Mouse (Mus musculus) heart, postnatal 0 days (tissue): ENCODE data around the gene E330009J07Rik. TPM values are rescaled to one million over a fixed set of nuclear protein-coding genes. Genes with fewer than 3 reads are reported as not detected.
A peak's percentile ranks its signal among the peaks of the same experiment; 100 is the strongest.

Experiments
- ATAC-seq: fragments of 200-750 bp; cut with Nextera tagmentation; 2 replicates; pipeline ENCODE4 v1.8.0; 2017; ENCODE audit warnings: low read depth, moderate number of reproducible peaks, moderate library complexity; ENCODE audit not compliant: insufficient read depth
- DNase-seq: peaks from one replicate; pipeline ENCODE4 v3.0.0-alpha.2; 2016; ENCODE audit warnings: low spot score
- H3K27ac ChIP-seq: fragments of 300-500 bp; sonication (generic); 2 replicates; pipeline ENCODE4 v1.5.1; 2014; ENCODE audit warnings: low read depth, mild to moderate bottlenecking
- H3K27me3 ChIP-seq: fragments of 300-500 bp; sonication (generic); 2 replicates; pipeline ENCODE4 v1.6.1; 2014; ENCODE audit warnings: low read length, mixed read lengths; ENCODE audit not compliant: control insufficient read depth, insufficient read depth
- H3K36me3 ChIP-seq: fragments of 300-500 bp; sonication (generic); replicated peaks from 2 replicates; pipeline ENCODE4 v1.6.1; 2014; ENCODE audit warnings: low read length, mixed read lengths; ENCODE audit not compliant: control insufficient read depth, insufficient read depth
- H3K4me1 ChIP-seq: fragments of 300-500 bp; sonication (generic); 2 replicates; pipeline ENCODE4 v1.6.1; 2014; ENCODE audit warnings: antibody characterized with exemption; ENCODE audit not compliant: control insufficient read depth, insufficient read depth
- H3K4me2 ChIP-seq: fragments of 300-500 bp; sonication (generic); 2 replicates; pipeline ENCODE4 v1.6.1; 2014; ENCODE audit warnings: low read depth, mild to moderate bottlenecking, low read length, moderate library complexity
- H3K4me3 ChIP-seq: fragments of 300-500 bp; sonication (generic); 2 replicates; pipeline ENCODE4 v1.5.1; 2014; ENCODE audit warnings: low read depth, low read length
- H3K9ac ChIP-seq: fragments of 300-500 bp; sonication (generic); replicated peaks from 2 replicates; pipeline ENCODE4 v1.6.1; 2014; ENCODE audit warnings: low read depth, low read length, mixed read lengths
- H3K9me3 ChIP-seq: fragments of 300-500 bp; sonication (generic); replicated peaks from 2 replicates; pipeline ENCODE4 v1.6.1; 2016; ENCODE audit warnings: low read length; ENCODE audit not compliant: control insufficient read depth
- CTCF ChIP-seq: IDR thresholded peaks from 2 replicates; pipeline ENCODE4 v1.5.1; 2016; ENCODE audit warnings: antibody characterized with exemption, control low read depth, low read depth
- EP300 ChIP-seq: IDR thresholded peaks from 2 replicates; pipeline ENCODE4 v1.6.1; 2016; ENCODE audit warnings: antibody characterized with exemption, low read depth
- WGBS: fragments of 180-500 bp; shearing (Covaris S2); extraction: QIAGEN DNeasy Blood & Tissue Kit; methylation state at CpG from one replicate; pipeline ENCODE4 v1.1.7; 2014; 5-methylcytosine and 5-hydroxymethylcytosine counted together
- polyA plus RNA-seq: library from polyadenylated mRNA; unstranded; fragments of >200 nt; fragmentation: Nextera tagmentation; extraction: Ambion mirVana; gene quantifications from 2 replicates; pipeline ENCODE4 v1.2.1, GENCODE M21; 2015
- total RNA-seq: library from RNA; depleted of rRNA; stranded (reverse); fragments of >200 nt; gene quantifications from 2 replicates; pipeline ENCODE4 v1.2.3, GENCODE M21; 2014; ENCODE audit warnings: low replicate concordance

The E330009J07Rik gene
- total and polyA plus RNA-seq, 2 experiments from 2014 or later: 1.1 to 13.7 TPM

- H3K27ac ChIP-seq: no peak overlapping the region
- TF ChIP-seq CTCF: no peak
- TF ChIP-seq EP300: no peak
- peak overlapping the region; percentile 99 for H3K4me2 ChIP-seq
- 24% methylated on average over 7 of the region's 7 CpGs for WGBS
- H3K4me1 ChIP-seq: peaks cover 4% of the 10 kb centered on the region; the same call in 1 of the 2 replicates
- no peaks in the 10 kb centered on the region for H3K9me3 ChIP-seq
- peaks cover 7% of the 10 kb centered on the region; the same call in 1 of the 2 replicates for H3K27me3 ChIP-seq
- no peak overlapping the region; the same call in 1 of the 2 replicates for H3K9ac ChIP-seq
- H3K36me3 ChIP-seq: no peaks in the 10 kb centered on the region
- DNase-seq: no peak
- peak overlapping the region; percentile 86 for H3K4me3 ChIP-seq
- ATAC-seq: no peak
These were observed 1.2 kb downstream of the E330009J07Rik start for GRCm38 (mm10) chr6:40434697-40435096.

DNA sequence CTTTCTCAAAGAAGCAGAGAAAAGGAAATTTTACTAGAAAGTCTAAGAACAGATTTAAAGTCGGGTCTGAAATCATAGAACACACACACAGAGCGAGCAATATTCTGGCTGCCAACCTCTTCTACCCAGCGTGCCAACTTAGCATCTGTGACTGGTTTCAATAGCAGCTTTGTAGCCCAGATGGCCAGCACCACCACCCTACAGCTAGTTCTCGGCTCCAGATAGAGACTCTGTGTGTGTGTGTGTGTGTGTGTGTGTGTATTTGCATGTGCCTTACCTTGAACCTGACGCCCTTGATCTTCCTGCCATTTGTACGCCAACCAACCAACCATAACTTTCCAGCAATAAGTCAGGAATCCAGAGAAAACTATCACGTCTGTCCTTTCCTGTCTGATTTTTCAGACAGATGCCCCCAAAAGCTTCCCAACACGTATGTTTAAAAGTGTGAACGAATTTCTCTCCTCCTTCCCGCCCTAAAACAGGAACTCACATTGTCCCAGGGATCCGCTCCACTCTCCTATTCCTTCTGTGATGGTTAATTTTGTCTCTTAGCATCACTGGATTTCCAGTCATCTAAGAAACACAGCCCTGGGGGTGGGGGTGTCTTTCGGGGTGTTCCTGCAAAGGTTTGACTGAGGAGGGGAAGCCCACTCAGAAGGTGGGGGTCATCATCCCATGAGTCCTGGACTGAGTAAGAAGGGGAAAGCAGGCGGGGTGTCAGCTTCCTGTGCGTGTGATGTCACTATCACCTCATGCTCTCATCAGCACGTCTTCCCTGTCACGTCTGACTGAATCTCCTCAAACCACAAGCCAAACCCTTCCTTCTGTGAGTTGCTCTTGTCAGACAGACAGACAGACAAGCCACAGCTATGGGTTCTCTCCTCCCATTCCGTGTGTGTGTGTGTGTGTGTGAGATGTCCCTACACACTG lies 3.3 kb downstream of the E330009J07Rik start:
- ATAC-seq: no peak
- 83% methylated on average over 17 of the region's 17 CpGs for whole genome bisulfite sequencing
- TF ChIP-seq CTCF (no peak), EP300 (no peak)

GRCm38 (mm10) chr6:40431812-40432211 lies 4.1 kb downstream of the E330009J07Rik start:
- Histone ChIP-seq H3K4me1 (peaks cover 4% of the 10 kb centered on the region; the same call in 1 of the 2 replicates), H3K27me3 (peaks cover 7% of the 10 kb centered on the region; the same call in 1 of the 2 replicates), H3K36me3 (no peaks in the 10 kb centered on the region), H3K4me3 (no peak overlapping the region), H3K9ac (no peak overlapping the region), H3K9me3 (no peaks in the 10 kb centered on the region), H3K4me2 (no peak overlapping the region), H3K27ac (no peak overlapping the region)
- DNase-seq (no peak), ATAC-seq (no peak)
- TF ChIP-seq CTCF: no peak
- TF ChIP-seq EP300: no peak

More for the DNA sequence above, 3.3 kb downstream of the E330009J07Rik start:
- DNase-seq: no peak
- no peak overlapping the region for H3K4me3 ChIP-seq
- H3K27me3 ChIP-seq: peaks cover 7% of the 10 kb centered on the region; the same call in 1 of the 2 replicates
- peaks cover 4% of the 10 kb centered on the region; the same call in 1 of the 2 replicates for H3K4me1 ChIP-seq
- H3K4me2 ChIP-seq: no peak overlapping the region
- H3K9me3 ChIP-seq: no peaks in the 10 kb centered on the region
- H3K36me3 ChIP-seq: no peaks in the 10 kb centered on the region
- no peak overlapping the region for H3K27ac ChIP-seq
- no peak overlapping the region for H3K9ac ChIP-seq

GRCm38 (mm10) chr6:40431356-40431755 lies 4.6 kb downstream of the E330009J07Rik start:
- Histone ChIP-seq H3K9ac (no peak overlapping the region), H3K27me3 (peaks cover 7% of the 10 kb centered on the region; the same call in 1 of the 2 replicates), H3K36me3 (no peaks in the 10 kb centered on the region), H3K27ac (no peak overlapping the region), H3K4me3 (no peak overlapping the region), H3K4me1 (peaks cover 4% of the 10 kb centered on the region; the same call in 1 of the 2 replicates), H3K9me3 (no peaks in the 10 kb centered on the region), H3K4me2 (no peak overlapping the region)
- ATAC-seq (no peak), DNase-seq (no peak)
- WGBS: 56% methylated on average over 4 of the region's 4 CpGs
- TF ChIP-seq CTCF (no peak), EP300 (no peak)

DNA sequence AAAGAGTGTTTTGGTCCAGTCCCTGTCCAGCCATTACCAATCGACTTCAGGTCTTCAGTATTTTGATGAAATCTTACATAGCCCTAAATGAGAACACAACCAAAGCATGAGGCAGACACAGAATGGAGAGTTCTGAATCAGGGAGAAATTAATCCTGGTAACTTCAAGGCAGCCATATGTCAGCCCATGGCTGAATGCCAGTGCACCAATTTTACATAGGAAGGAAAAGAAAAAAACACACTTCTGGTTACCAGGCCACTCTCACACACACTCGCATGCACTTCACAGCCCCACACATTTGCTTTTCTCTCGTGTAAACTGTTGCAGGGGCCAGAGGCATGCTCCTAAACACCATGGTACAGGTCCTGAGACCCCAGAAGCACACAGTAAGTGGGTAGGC lies 5.1 kb downstream of the E330009J07Rik start:
- H3K9me3 ChIP-seq: no peaks in the 10 kb centered on the region
- no peak overlapping the region for H3K9ac ChIP-seq
- H3K4me2 ChIP-seq: no peak overlapping the region
- no peaks in the 10 kb centered on the region for H3K36me3 ChIP-seq
- TF ChIP-seq CTCF: no peak
- TF ChIP-seq EP300: no peak
- H3K27me3 ChIP-seq: peaks cover 7% of the 10 kb centered on the region; the same call in 1 of the 2 replicates
- 65% methylated on average over 3 of the region's 3 CpGs for WGBS
- H3K4me3 ChIP-seq: no peak overlapping the region
- H3K4me1 ChIP-seq: peaks cover 4% of the 10 kb centered on the region; the same call in 1 of the 2 replicates
- DNase-seq (no peak), ATAC-seq (no peak)
- H3K27ac ChIP-seq: no peak overlapping the region
